Mouse (Mus musculus) MEL (cell line): ENCODE results near the gene Abtb1. TPM values are rescaled to one million over a fixed set of nuclear protein-coding genes. Genes with fewer than 3 reads are reported as not detected.

Source experiments
- DNase-seq: peaks from one replicate; pipeline ENCODE4 v3.0.0; 2011; ENCODE audit warnings: low read depth, low spot score
- H3K27ac ChIP-seq: 2 replicates; pipeline ENCODE4 v1.5.1; 2012; ENCODE audit warnings: low read depth, mild to moderate bottlenecking, control low read depth, low read length, moderate library complexity; ENCODE audit not compliant: control insufficient read depth
- H3K27me3 ChIP-seq, 2 experiments: fragments of 150-350 bp in 1 of 2; sonication (generic) in 1 of 2; 2 replicates each; pipeline ENCODE4 v1.6.1; 2012; ENCODE audit warnings: low read length in 2 of 2, mild to moderate bottlenecking in 2 of 2, improper control_type of control experiment in 1 of 2, moderate library complexity in 1 of 2; ENCODE audit not compliant: insufficient read depth in 2 of 2, control insufficient read depth in 1 of 2
- H3K36me3 ChIP-seq, 2 experiments: 2 replicates each; pipeline ENCODE4 v1.6.1; 2012 to 2014; ENCODE audit warnings: low read length in 2 of 2, improper control_type of control experiment in 1 of 2, inconsistent platforms in 1 of 2, mild to moderate bottlenecking in 1 of 2; ENCODE audit not compliant: insufficient read depth in 2 of 2, control insufficient read depth in 1 of 2
- H3K4me1 ChIP-seq, 2 experiments: fragments of 150-350 bp in 1 of 2; sonication (generic) in 1 of 2; 2 replicates each; pipeline ENCODE4 v1.6.1; 2012; ENCODE audit warnings: low read length in 2 of 2, improper control_type of control experiment in 1 of 2, mild to moderate bottlenecking in 1 of 2; ENCODE audit not compliant: insufficient read depth in 2 of 2, control insufficient read depth in 1 of 2
- H3K4me3 ChIP-seq, 2 experiments: fragments of 150-350 bp in 1 of 2; sonication (generic) in 1 of 2; 2 replicates each; pipeline ENCODE4 v1.5.1; 2012; ENCODE audit warnings: low read depth in 2 of 2, low read length in 2 of 2, mild to moderate bottlenecking in 2 of 2, moderate library complexity in 2 of 2, control low read depth in 1 of 2, improper control_type of control experiment in 1 of 2; ENCODE audit not compliant: control insufficient read depth in 1 of 2, insufficient read depth in 1 of 2
- H3K79me2 ChIP-seq: 2 replicates; pipeline ENCODE4 v1.6.1; 2012; ENCODE audit warnings: mild to moderate bottlenecking, low read length, moderate library complexity; ENCODE audit not compliant: control insufficient read depth, poor library complexity, insufficient read depth
- H3K9ac ChIP-seq: 2 replicates; pipeline ENCODE4 v1.6.1; 2012; ENCODE audit warnings: low read depth, mild to moderate bottlenecking, control low read depth, low read length, moderate library complexity; ENCODE audit not compliant: control insufficient read depth, poor library complexity, severe bottlenecking
- H3K9me3 ChIP-seq: fragments of 150-350 bp; sonication (generic); replicated peaks from 2 replicates; pipeline ENCODE4 v1.6.1; 2012; ENCODE audit warnings: mild to moderate bottlenecking, low read length, improper control_type of control experiment, moderate library complexity; ENCODE audit not compliant: insufficient read depth
- BHLHE40 ChIP-seq: IDR thresholded peaks from 2 replicates; pipeline ENCODE4 v1.6.1; 2012; ENCODE audit warnings: low read depth, mild to moderate bottlenecking, inconsistent platforms, low read length, improper control_type of control experiment, borderline replicate concordance
- CHD1 ChIP-seq: IDR thresholded peaks from 2 replicates; pipeline ENCODE4 v1.6.1; 2012; ENCODE audit warnings: low read depth, mild to moderate bottlenecking, inconsistent platforms, low read length, improper control_type of control experiment
- CTCF ChIP-seq, 3 experiments: IDR thresholded peaks in 2 of 3; conservative IDR thresholded peaks in 1 of 3; 2 replicates each; pipeline ENCODE4 v1.5.1; 2011 to 2012; ENCODE audit warnings: low read length in 3 of 3, low read depth in 2 of 3, mild to moderate bottlenecking in 2 of 3, improper control_type of control experiment in 1 of 3, inconsistent platforms in 1 of 3, mixed read lengths in 1 of 3, moderate library complexity in 1 of 3; ENCODE audit not compliant: control insufficient read depth in 1 of 3, insufficient read depth in 1 of 3, poor library complexity in 1 of 3, severe bottlenecking in 1 of 3
- E2F4 ChIP-seq: IDR thresholded peaks from 2 replicates; pipeline ENCODE4 v1.6.1; 2011; ENCODE audit warnings: low read depth, low read length, improper control_type of control experiment, borderline replicate concordance
- ELF1 ChIP-seq: IDR thresholded peaks from 2 replicates; pipeline ENCODE4 v1.6.1; 2014; ENCODE audit warnings: low read depth, mild to moderate bottlenecking, inconsistent platforms, low read length, improper control_type of control experiment, moderate library complexity
- ETS1 ChIP-seq: IDR thresholded peaks from 2 replicates; pipeline ENCODE4 v1.6.1; 2012; ENCODE audit warnings: low read depth, mild to moderate bottlenecking, inconsistent platforms, low read length, improper control_type of control experiment, moderate library complexity
- GABPA ChIP-seq: IDR thresholded peaks from 2 replicates; pipeline ENCODE4 v1.6.1; 2012; ENCODE audit warnings: low read depth, mild to moderate bottlenecking, inconsistent platforms, low read length, improper control_type of control experiment, moderate library complexity
- GATA1 ChIP-seq: IDR thresholded peaks from 2 replicates; pipeline ENCODE4 v1.6.1; 2011; ENCODE audit warnings: low read depth, low read length, improper control_type of control experiment
- JUND ChIP-seq: IDR thresholded peaks from 2 replicates; pipeline ENCODE4 v1.6.1; 2011; ENCODE audit warnings: low read depth, mild to moderate bottlenecking, improper control_type of control experiment, low read length
- MAZ ChIP-seq: IDR thresholded peaks from 2 replicates; pipeline ENCODE4 v1.6.1; 2012; ENCODE audit warnings: low read depth, mild to moderate bottlenecking, inconsistent platforms, low read length, improper control_type of control experiment
- MEF2A ChIP-seq: IDR thresholded peaks from 2 replicates; pipeline ENCODE4 v1.6.1; 2014; ENCODE audit warnings: low read depth, mild to moderate bottlenecking, inconsistent platforms, low read length, improper control_type of control experiment; ENCODE audit not compliant: poor library complexity, insufficient replicate concordance, severe bottlenecking; ENCODE audit errors: extremely low read depth
- MXI1 ChIP-seq: IDR thresholded peaks from 2 replicates; pipeline ENCODE4 v1.6.1; 2011; ENCODE audit warnings: mild to moderate bottlenecking, low read depth, low read length, improper control_type of control experiment
- NELFE ChIP-seq: IDR thresholded peaks from 2 replicates; pipeline ENCODE4 v1.6.1; 2011; ENCODE audit warnings: low read depth, low read length, improper control_type of control experiment
- NRF1 ChIP-seq: IDR thresholded peaks from 2 replicates; pipeline ENCODE4 v1.6.1; 2014; ENCODE audit warnings: low read depth, mild to moderate bottlenecking, inconsistent platforms, low read length, improper control_type of control experiment, moderate library complexity; ENCODE audit not compliant: poor library complexity, insufficient read depth, severe bottlenecking
- POLR2AphosphoS5 ChIP-seq: IDR thresholded peaks from 2 replicates; pipeline ENCODE4 v1.6.1; 2012; ENCODE audit warnings: low read depth, borderline replicate concordance, mild to moderate bottlenecking, inconsistent platforms, low read length, moderate library complexity, mixed read lengths
- RAD21 ChIP-seq: IDR thresholded peaks from 2 replicates; pipeline ENCODE4 v1.6.1; 2011; ENCODE audit warnings: mild to moderate bottlenecking, low read depth, low read length, improper control_type of control experiment
- TAL1 ChIP-seq: IDR thresholded peaks from 2 replicates; pipeline ENCODE4 v1.6.1; 2012; ENCODE audit warnings: mild to moderate bottlenecking, inconsistent platforms, low read length, moderate library complexity, mixed read lengths
- TBP ChIP-seq: IDR thresholded peaks from 2 replicates; pipeline ENCODE4 v1.8.0; 2011; ENCODE audit warnings: low read depth, low read length, improper control_type of control experiment
- TCF12 ChIP-seq: IDR thresholded peaks from 2 replicates; pipeline ENCODE4 v1.6.1; 2014; ENCODE audit warnings: low read depth, mild to moderate bottlenecking, inconsistent platforms, low read length, improper control_type of control experiment, moderate library complexity
- USF1 ChIP-seq: IDR thresholded peaks from 2 replicates; pipeline ENCODE4 v1.6.1; 2014; ENCODE audit warnings: low read depth, mild to moderate bottlenecking, inconsistent platforms, low read length, improper control_type of control experiment, moderate library complexity
- USF2 ChIP-seq, 2 experiments: IDR thresholded peaks; 2 replicates each; pipeline ENCODE4 v1.6.1; 2011 to 2012; ENCODE audit warnings: improper control_type of control experiment in 2 of 2, low read length in 2 of 2, borderline replicate concordance in 1 of 2, inconsistent platforms in 1 of 2, low read depth in 1 of 2, mild to moderate bottlenecking in 1 of 2; ENCODE audit not compliant: insufficient read depth in 1 of 2
- ZC3H11A ChIP-seq: IDR thresholded peaks from 2 replicates; pipeline ENCODE4 v1.6.1; 2012; ENCODE audit warnings: low read depth, mild to moderate bottlenecking, inconsistent platforms, low read length, improper control_type of control experiment
- ZKSCAN1 ChIP-seq: IDR thresholded peaks from 2 replicates; pipeline ENCODE4 v1.6.1; 2012; ENCODE audit warnings: low read depth, mild to moderate bottlenecking, inconsistent platforms, low read length, improper control_type of control experiment, moderate library complexity
- ZMIZ1 ChIP-seq: IDR thresholded peaks from 2 replicates; pipeline ENCODE4 v1.6.1; 2012; ENCODE audit warnings: low read depth, mild to moderate bottlenecking, inconsistent platforms, low read length, improper control_type of control experiment, moderate library complexity
- polyA plus RNA-seq, 2 experiments: library from polyadenylated mRNA; stranded (reverse) in 1 of 2; unstranded in 1 of 2; fragments of >175 nt in 1 of 2; fragments of >200 nt in 1 of 2; gene quantifications; 2 replicates each; pipeline versions ENCODE4 v1.2.1 to v1.2.4; 2012; ENCODE audit warnings: low replicate concordance in 2 of 2, low read depth in 1 of 2; ENCODE audit not compliant: insufficient read length in 2 of 2, insufficient read depth in 1 of 2, missing spikeins in 1 of 2
- total RNA-seq: library from RNA; depleted of rRNA; stranded (reverse); fragments of 300-350 nt; gene quantifications from 2 replicates; pipeline ENCODE4 v1.2.3, GENCODE M21; 2012

Gene Abtb1
- total and polyA plus RNA-seq, 3 experiments: 7.4 to 16.9 TPM; not detected in 1

GRCm38 (mm10) chr6:88858341-88858740 lies 16.6 kb upstream of the Abtb1 start:
- H3K4me1 ChIP-seq: no peaks in the 10 kb centered on the region
- no peak for DNase-seq
- H3K9ac ChIP-seq: no peak overlapping the region
- no peak for TF ChIP-seq GABPA
- no peaks in the 10 kb centered on the region for H3K36me3 ChIP-seq
- no peak overlapping the region for H3K27ac ChIP-seq
- H3K4me3 ChIP-seq: no peak overlapping the region
- no peaks in the 10 kb centered on the region for H3K79me2 ChIP-seq
- H3K27me3 ChIP-seq: peaks cover 9 to 30% of the 10 kb centered on the region in 2 experiments
- no peaks in the 10 kb centered on the region for H3K9me3 ChIP-seq

GRCm38 (mm10) chr6:88857830-88858229 lies 16.0 kb upstream of the Abtb1 start:
- H3K27me3 ChIP-seq: peaks cover 9 to 29% of the 10 kb centered on the region in 2 experiments

GRCm38 (mm10) chr6:88857249-88857648 lies 15.5 kb upstream of the Abtb1 start:
- Histone ChIP-seq H3K79me2 (no peaks in the 10 kb centered on the region), H3K27ac (no peak overlapping the region), H3K36me3 (no peaks in the 10 kb centered on the region), H3K4me1 (no peaks in the 10 kb centered on the region), H3K4me3 (no peak overlapping the region), H3K9ac (no peak overlapping the region), H3K27me3 (peaks cover 13 to 31% of the 10 kb centered on the region in 2 experiments), H3K9me3 (no peaks in the 10 kb centered on the region)
- TF ChIP-seq JUND (no peak), TCF12 (no peak), MEF2A (no peak), ELF1 (no peak), E2F4 (no peak), ZMIZ1 (no peak), USF1 (no peak), BHLHE40 (no peak), MAZ (no peak), RAD21 (no peak), GATA1 (no peak), POLR2AphosphoS5 (no peak), TAL1 (no peak)
- no peak for DNase-seq

More at GRCm38 (mm10) chr6:88857830-88858229, 16.0 kb upstream of the Abtb1 start:
- no peak for TF ChIP-seq ZKSCAN1
- no peak for TF ChIP-seq USF2 (IDR thresholded peaks at IDR 0.05; ENCODE audit: borderline replicate concordance in 1 of 2, insufficient read depth in 1 of 2, low read depth in 1 of 2, low read length in 2 of 2)
- no peak for TF ChIP-seq CHD1
- no peak for TF ChIP-seq ETS1
- TF ChIP-seq MAZ: no peak
- TF ChIP-seq NRF1: no peak
- TF ChIP-seq CTCF (IDR thresholded peaks at IDR 0.05 in 2 of 3, conservative IDR thresholded peaks at IDR 0.05 in 1 of 3; ENCODE audit: control insufficient read depth in 1 of 3, insufficient read depth in 1 of 3, low read depth in 2 of 3, low read length in 3 of 3, poor library complexity in 1 of 3, severe bottlenecking in 1 of 3): no peak
- no peak for TF ChIP-seq TBP
- no peak for TF ChIP-seq TCF12
- no peak for TF ChIP-seq JUND
- TF ChIP-seq MEF2A: no peak
- no peak for TF ChIP-seq ZC3H11A
- no peak for TF ChIP-seq MXI1
- TF ChIP-seq RAD21: no peak
- no peak for TF ChIP-seq NELFE
- TF ChIP-seq E2F4: no peak
- TF ChIP-seq, all 39 proteins: peak for 0
- no peak overlapping the region for H3K9ac ChIP-seq
- H3K27ac ChIP-seq: no peak overlapping the region
- H3K4me3 ChIP-seq: no peak overlapping the region
- no peaks in the 10 kb centered on the region for H3K79me2 ChIP-seq
- H3K36me3 ChIP-seq: no peaks in the 10 kb centered on the region
- H3K4me1 ChIP-seq: no peaks in the 10 kb centered on the region
- H3K9me3 ChIP-seq: no peaks in the 10 kb centered on the region
- DNase-seq: no peak
